Mouse (Mus musculus): ENCODE measurements around the gene Rftn2. TPM values are rescaled to one million over a fixed set of nuclear protein-coding genes. Genes with fewer than 3 reads are reported as not detected.

The Rftn2 gene
- polyA plus RNA-seq, 1 experiment from 2014 or later, result 9.7 TPM

DNA sequence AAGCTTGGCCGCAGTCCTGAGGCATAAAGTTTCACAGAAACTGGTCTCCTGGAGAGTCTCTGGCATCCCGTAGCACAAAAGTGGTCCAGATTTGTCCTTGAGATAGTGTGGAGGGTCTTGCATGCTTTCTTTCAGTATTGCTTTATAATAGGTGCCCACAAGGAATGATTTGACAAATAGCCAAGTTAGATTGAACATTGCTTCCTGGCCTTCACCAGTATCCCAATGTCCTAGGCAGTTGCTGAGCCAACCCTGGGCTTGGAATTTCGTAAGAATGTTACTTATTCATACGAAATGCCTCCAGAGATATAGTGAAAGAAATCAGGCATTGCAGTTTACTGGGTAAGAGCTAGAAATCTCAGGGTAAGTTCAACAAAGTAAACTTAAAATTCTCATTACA lies 58.0 kb downstream of the Rftn2 start:
- Histone ChIP-seq H3K4me1 (replicated peaks; ENCODE audit: control insufficient read depth, insufficient read depth, low read length) (no peaks in the 10 kb centered on the region), H3K27me3 (ENCODE audit: control insufficient read depth, insufficient read depth, low read length) (no peaks in the 10 kb centered on the region), H3K4me3 (ENCODE audit: low read depth, low read length) (no peak overlapping the region), H3K36me3 (ENCODE audit: control insufficient read depth, insufficient read depth, low read length) (no peaks in the 10 kb centered on the region), H3K27ac (ENCODE audit: low read depth, low read length) (no peak overlapping the region), H3K9me3 (ENCODE audit: control insufficient read depth, low read length) (no peaks in the 10 kb centered on the region), H3K4me2 (replicated peaks; ENCODE audit: low read depth, low read length) (no peak overlapping the region), H3K9ac (ENCODE audit: low read depth, low read length) (no peak overlapping the region)
- no peak for ATAC-seq (ENCODE audit: low FRiP score)
- 94% methylated on average over 4 of the region's 4 CpGs for WGBS
- DNase-seq (ENCODE audit: low spot score), result no peak

DNA sequence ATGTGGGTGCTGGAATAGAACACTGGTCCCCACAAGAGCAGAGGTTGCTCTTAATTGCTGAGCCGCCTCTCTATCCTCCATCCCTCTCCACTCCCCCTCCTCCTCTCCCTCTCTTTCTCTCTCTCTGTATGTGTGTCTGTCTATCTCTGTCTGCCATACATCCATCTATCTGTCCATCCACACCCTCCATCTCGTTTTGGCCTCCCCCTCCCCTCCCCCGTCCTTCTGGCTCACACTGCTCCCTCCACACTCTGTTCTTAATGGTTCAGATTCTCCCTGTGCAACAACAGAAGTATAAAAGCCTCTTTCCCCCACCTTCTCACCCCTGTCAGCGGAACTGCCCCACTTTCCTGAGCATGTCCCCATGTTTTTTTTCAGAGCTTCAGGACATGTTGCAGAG lies 59.0 kb downstream of the Rftn2 start:
- ATAC-seq (ENCODE audit: low FRiP score) (no peak), DNase-seq (ENCODE audit: low spot score) (no peak)
- WGBS, result 80% methylated on average over 4 of the region's 4 CpGs

DNA sequence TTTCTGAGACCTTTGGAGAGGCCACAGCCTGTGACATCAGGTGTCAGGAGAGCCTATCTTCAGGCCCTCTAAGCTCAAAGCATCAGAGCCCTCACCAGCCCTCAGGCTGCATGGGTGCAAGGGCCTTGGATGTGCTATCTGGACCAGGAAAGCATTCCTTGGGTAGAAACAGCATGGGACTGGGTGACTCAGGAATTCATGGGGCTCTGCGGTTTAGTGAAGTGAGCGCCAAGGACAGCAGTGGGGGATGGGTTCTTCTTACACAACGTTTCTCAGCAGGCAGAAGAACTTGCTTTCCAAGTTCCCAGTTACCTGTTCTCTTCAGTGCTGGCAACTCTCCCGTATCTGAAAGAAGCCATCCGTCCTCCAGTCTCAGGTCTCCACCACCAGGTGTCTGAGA lies 62.6 kb downstream of the Rftn2 start:
- ATAC-seq (ENCODE audit: low FRiP score) (no peak), DNase-seq (ENCODE audit: low spot score) (no peak)
- H3K4me3 ChIP-seq (ENCODE audit: low read depth, low read length), result no peak overlapping the region
- no peaks in the 10 kb centered on the region for H3K36me3 ChIP-seq (ENCODE audit: control insufficient read depth, insufficient read depth, low read length)
- H3K4me1 ChIP-seq (replicated peaks; ENCODE audit: control insufficient read depth, insufficient read depth, low read length), result no peaks in the 10 kb centered on the region
- H3K27me3 ChIP-seq (ENCODE audit: control insufficient read depth, insufficient read depth, low read length), result no peaks in the 10 kb centered on the region
- no peaks in the 10 kb centered on the region for H3K9me3 ChIP-seq (ENCODE audit: control insufficient read depth, low read length)
- WGBS, result 59% methylated on average over 5 of the region's 5 CpGs
- no peak overlapping the region for H3K27ac ChIP-seq (ENCODE audit: low read depth, low read length)
- no peak overlapping the region for H3K4me2 ChIP-seq (replicated peaks; ENCODE audit: low read depth, low read length)
- no peak overlapping the region for H3K9ac ChIP-seq (ENCODE audit: low read depth, low read length)

More for the DNA sequence above, 59.0 kb downstream of the Rftn2 start:
- Histone ChIP-seq H3K4me1 (replicated peaks; ENCODE audit: control insufficient read depth, insufficient read depth, low read length) (no peaks in the 10 kb centered on the region), H3K9me3 (ENCODE audit: control insufficient read depth, low read length) (no peaks in the 10 kb centered on the region), H3K27ac (ENCODE audit: low read depth, low read length) (no peak overlapping the region), H3K9ac (ENCODE audit: low read depth, low read length) (no peak overlapping the region), H3K4me3 (ENCODE audit: low read depth, low read length) (no peak overlapping the region), H3K4me2 (replicated peaks; ENCODE audit: low read depth, low read length) (no peak overlapping the region), H3K27me3 (ENCODE audit: control insufficient read depth, insufficient read depth, low read length) (no peaks in the 10 kb centered on the region), H3K36me3 (ENCODE audit: control insufficient read depth, insufficient read depth, low read length) (no peaks in the 10 kb centered on the region)

DNA sequence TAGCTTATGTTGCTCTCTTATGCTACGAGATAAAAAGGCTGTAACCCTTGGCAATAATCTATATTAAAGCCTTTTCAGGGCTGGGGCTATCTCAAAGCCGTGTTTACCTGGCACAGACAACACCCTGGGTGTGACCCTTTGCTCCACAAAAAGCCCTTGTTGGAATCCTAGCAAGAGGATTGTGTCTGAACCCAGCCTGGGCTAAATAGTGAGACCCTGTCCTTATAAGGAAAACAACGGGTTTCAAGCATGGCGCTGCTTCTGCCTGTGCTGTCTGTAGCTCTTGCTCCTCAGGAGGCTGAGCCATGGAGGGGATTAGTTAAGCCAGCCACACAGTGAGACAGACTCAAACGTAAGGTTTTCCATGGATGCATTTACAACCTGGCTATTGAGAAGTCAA lies 63.8 kb downstream of the Rftn2 start:
- Histone ChIP-seq H3K9ac (ENCODE audit: low read depth, low read length) (no peak overlapping the region), H3K4me3 (ENCODE audit: low read depth, low read length) (no peak overlapping the region), H3K27me3 (ENCODE audit: control insufficient read depth, insufficient read depth, low read length) (no peaks in the 10 kb centered on the region), H3K36me3 (ENCODE audit: control insufficient read depth, insufficient read depth, low read length) (no peaks in the 10 kb centered on the region), H3K4me2 (replicated peaks; ENCODE audit: low read depth, low read length) (no peak overlapping the region), H3K27ac (ENCODE audit: low read depth, low read length) (no peak overlapping the region), H3K9me3 (ENCODE audit: control insufficient read depth, low read length) (no peaks in the 10 kb centered on the region), H3K4me1 (replicated peaks; ENCODE audit: control insufficient read depth, insufficient read depth, low read length) (no peaks in the 10 kb centered on the region)
- 77% methylated on average over 5 of the region's 5 CpGs for WGBS
- no peak for ATAC-seq (ENCODE audit: low FRiP score)
- DNase-seq (ENCODE audit: low spot score), result no peak

DNA sequence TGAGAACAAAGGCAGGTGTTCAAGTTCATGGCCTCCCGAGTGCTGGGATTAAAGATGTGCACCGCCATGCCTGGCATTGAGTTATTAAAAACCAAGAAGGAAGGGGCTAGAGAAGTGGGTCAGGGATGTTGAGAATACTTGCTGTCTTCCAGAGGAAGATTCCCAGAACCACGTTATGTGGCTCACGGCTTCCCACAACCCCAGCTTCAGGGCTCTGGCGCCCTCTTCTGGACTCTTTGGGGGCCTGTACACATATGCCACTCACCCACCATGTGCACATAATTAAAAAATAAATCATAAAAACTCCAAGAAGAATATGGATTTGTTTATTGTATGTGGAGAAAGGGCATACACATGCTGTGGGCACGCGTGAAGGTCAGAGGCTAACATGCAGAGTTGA lies 64.7 kb downstream of the Rftn2 start:
- ATAC-seq (ENCODE audit: low FRiP score), result no peak
- DNase-seq (ENCODE audit: low spot score), result peak; percentile 38
- Histone ChIP-seq H3K9ac (ENCODE audit: low read depth, low read length) (no peak overlapping the region), H3K4me1 (replicated peaks; ENCODE audit: control insufficient read depth, insufficient read depth, low read length) (no peaks in the 10 kb centered on the region), H3K4me3 (ENCODE audit: low read depth, low read length) (no peak overlapping the region), H3K36me3 (ENCODE audit: control insufficient read depth, insufficient read depth, low read length) (no peaks in the 10 kb centered on the region), H3K9me3 (ENCODE audit: control insufficient read depth, low read length) (no peaks in the 10 kb centered on the region), H3K27me3 (ENCODE audit: control insufficient read depth, insufficient read depth, low read length) (no peaks in the 10 kb centered on the region), H3K27ac (ENCODE audit: low read depth, low read length) (no peak overlapping the region), H3K4me2 (replicated peaks; ENCODE audit: low read depth, low read length) (no peak overlapping the region)
- WGBS, result 68% methylated on average over 7 of the region's 7 CpGs

DNA sequence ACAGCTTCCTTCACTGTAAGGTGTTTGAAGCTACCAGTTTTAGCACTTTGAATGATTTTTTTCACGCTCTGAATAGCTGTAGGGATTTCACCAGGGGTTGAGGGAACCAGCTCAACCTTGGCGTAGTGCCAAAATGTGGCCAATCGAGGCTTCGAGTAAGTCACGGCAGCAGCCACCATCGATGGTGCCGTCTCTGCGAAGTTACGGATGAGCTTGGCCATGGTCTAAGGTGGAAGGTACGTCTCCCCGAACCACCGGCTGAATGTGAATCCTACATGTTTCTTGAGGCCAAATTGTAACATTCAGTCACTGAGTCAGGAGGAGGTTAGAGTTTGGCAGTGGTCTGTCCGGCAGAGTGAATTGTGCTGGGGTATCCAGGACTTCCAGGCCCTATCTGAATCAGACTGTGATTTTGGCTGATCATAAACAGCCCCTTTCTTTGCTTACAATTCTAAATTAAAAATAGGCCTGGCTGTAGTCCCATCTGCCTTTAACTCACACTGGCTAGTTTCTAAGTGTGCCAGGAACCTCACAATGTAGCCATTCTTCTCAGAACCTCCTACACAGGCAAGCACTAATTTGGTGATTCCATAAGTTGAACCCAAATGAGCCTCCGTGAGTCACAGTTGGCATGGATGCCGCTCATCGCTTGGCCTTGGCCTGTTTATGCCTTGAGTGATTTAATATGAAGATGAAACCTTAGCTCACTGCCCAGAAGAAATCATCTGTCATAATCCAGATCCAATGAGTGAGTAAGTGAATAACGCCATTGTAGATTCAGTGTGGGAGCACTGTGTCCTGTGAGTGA lies 65.5 kb downstream of the Rftn2 start:
- DNase-seq (ENCODE audit: low spot score) (no peak), ATAC-seq (ENCODE audit: low FRiP score) (no peak)
- H3K4me3 ChIP-seq (ENCODE audit: low read depth, low read length), result no peak overlapping the region
- no peaks in the 10 kb centered on the region for H3K9me3 ChIP-seq (ENCODE audit: control insufficient read depth, low read length)
- H3K36me3 ChIP-seq (ENCODE audit: control insufficient read depth, insufficient read depth, low read length), result no peaks in the 10 kb centered on the region
- WGBS, result 95% methylated on average over 17 of the region's 17 CpGs
- no peaks in the 10 kb centered on the region for H3K27me3 ChIP-seq (ENCODE audit: control insufficient read depth, insufficient read depth, low read length)
- no peaks in the 10 kb centered on the region for H3K4me1 ChIP-seq (replicated peaks; ENCODE audit: control insufficient read depth, insufficient read depth, low read length)
- H3K27ac ChIP-seq (ENCODE audit: low read depth, low read length), result no peak overlapping the region
- no peak overlapping the region for H3K4me2 ChIP-seq (replicated peaks; ENCODE audit: low read depth, low read length)
- no peak overlapping the region for H3K9ac ChIP-seq (ENCODE audit: low read depth, low read length)

DNA sequence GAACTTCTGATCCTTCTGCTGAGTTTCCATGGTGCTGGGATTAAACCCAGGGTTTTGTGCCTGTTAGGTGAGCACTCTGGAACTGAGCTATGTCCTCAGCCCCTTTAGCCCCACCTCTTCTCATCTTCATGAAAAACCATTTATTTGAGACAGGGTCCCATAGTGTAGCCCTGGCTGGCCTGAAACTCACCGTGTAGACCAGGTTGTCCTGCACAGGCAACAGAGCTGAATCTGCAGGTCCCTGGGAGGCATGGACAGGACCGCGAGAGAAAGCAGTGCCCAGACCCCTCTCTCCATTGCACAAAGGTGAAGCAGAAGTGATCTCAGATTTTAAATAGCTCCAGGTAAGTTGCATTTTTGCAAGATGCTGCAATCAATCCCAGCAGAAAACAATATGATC lies 66.4 kb downstream of the Rftn2 start:
- no peak overlapping the region for H3K27ac ChIP-seq (ENCODE audit: low read depth, low read length)
- H3K9me3 ChIP-seq (ENCODE audit: control insufficient read depth, low read length), result no peaks in the 10 kb centered on the region
- H3K9ac ChIP-seq (ENCODE audit: low read depth, low read length), result no peak overlapping the region
- H3K4me2 ChIP-seq (replicated peaks; ENCODE audit: low read depth, low read length), result no peak overlapping the region
- DNase-seq (ENCODE audit: low spot score), result no peak
- ATAC-seq (ENCODE audit: low FRiP score), result no peak
- H3K4me1 ChIP-seq (replicated peaks; ENCODE audit: control insufficient read depth, insufficient read depth, low read length), result no peaks in the 10 kb centered on the region
- H3K27me3 ChIP-seq (ENCODE audit: control insufficient read depth, insufficient read depth, low read length), result no peaks in the 10 kb centered on the region
- H3K4me3 ChIP-seq (ENCODE audit: low read depth, low read length), result no peak overlapping the region
- H3K36me3 ChIP-seq (ENCODE audit: control insufficient read depth, insufficient read depth, low read length), result no peaks in the 10 kb centered on the region
- 96% methylated on average over 3 of the region's 3 CpGs for WGBS

DNA sequence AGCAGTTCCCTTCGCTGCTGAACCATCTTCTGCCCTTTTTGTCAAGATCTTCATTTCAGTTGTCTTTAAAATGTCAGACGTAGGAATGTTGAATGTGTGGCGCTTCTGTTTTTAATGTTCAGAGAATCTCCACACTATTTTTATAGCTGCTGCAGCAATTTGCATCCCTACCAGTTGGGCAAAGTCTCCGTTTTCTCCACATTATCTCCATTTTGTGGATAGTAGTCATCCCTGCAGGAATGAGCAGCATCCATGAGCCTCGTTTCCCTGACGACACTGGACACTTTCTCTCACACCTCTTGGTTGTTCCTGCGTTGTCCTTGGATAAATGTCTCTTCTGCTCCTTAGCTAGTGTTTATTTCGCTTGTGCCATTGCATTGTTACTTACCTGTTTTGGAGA lies 67.8 kb downstream of the Rftn2 start:
- H3K4me1 ChIP-seq (replicated peaks; ENCODE audit: control insufficient read depth, insufficient read depth, low read length), result no peaks in the 10 kb centered on the region
- no peak overlapping the region for H3K27ac ChIP-seq (ENCODE audit: low read depth, low read length)
- no peaks in the 10 kb centered on the region for H3K9me3 ChIP-seq (ENCODE audit: control insufficient read depth, low read length)
- H3K9ac ChIP-seq (ENCODE audit: low read depth, low read length), result no peak overlapping the region
- H3K36me3 ChIP-seq (ENCODE audit: control insufficient read depth, insufficient read depth, low read length), result no peaks in the 10 kb centered on the region
- H3K27me3 ChIP-seq (ENCODE audit: control insufficient read depth, insufficient read depth, low read length), result no peaks in the 10 kb centered on the region
- no peak overlapping the region for H3K4me2 ChIP-seq (replicated peaks; ENCODE audit: low read depth, low read length)
- H3K4me3 ChIP-seq (ENCODE audit: low read depth, low read length), result no peak overlapping the region
- DNase-seq (ENCODE audit: low spot score) (no peak), ATAC-seq (ENCODE audit: low FRiP score) (no peak)
- WGBS, result 93% methylated on average over 8 of the region's 8 CpGs

DNA sequence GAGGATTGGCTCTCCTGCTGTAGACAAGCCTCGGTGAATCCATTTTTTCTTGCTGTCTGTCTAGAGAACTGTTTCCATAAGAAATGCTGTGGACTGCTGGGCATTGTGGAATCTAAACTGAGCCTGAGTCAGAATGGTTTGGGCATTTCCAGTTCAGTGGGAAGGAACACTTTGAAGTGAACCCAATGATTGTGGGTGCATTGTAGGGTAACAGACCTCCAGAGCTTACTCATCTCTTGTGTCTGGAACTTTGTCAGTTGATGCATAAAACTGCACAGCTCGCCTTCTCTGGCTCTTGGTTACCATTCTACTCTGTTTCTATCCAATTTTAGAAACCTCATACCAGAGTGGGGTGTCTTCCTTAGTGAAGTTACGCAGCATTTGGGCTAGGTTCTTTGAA lies 68.4 kb downstream of the Rftn2 start:
- no peak for ATAC-seq (ENCODE audit: low FRiP score)
- Histone ChIP-seq H3K4me1 (replicated peaks; ENCODE audit: control insufficient read depth, insufficient read depth, low read length) (no peaks in the 10 kb centered on the region), H3K36me3 (ENCODE audit: control insufficient read depth, insufficient read depth, low read length) (no peaks in the 10 kb centered on the region), H3K4me3 (ENCODE audit: low read depth, low read length) (no peak overlapping the region), H3K27me3 (ENCODE audit: control insufficient read depth, insufficient read depth, low read length) (no peaks in the 10 kb centered on the region), H3K9me3 (ENCODE audit: control insufficient read depth, low read length) (no peaks in the 10 kb centered on the region), H3K4me2 (replicated peaks; ENCODE audit: low read depth, low read length) (no peak overlapping the region), H3K9ac (ENCODE audit: low read depth, low read length) (no peak overlapping the region), H3K27ac (ENCODE audit: low read depth, low read length) (no peak overlapping the region)
- 92% methylated on average over 3 of the region's 3 CpGs for WGBS
- DNase-seq (ENCODE audit: low spot score), result no peak

Data from hindbrain, embryonic 11.5 days (tissue).